Mouse (Mus musculus) liver, embryonic 14.5 days (tissue): ENCODE data around the gene Necab3. TPM values are rescaled to one million over a fixed set of nuclear protein-coding genes. Genes with fewer than 3 reads are reported as not detected.

Experiments used
- ATAC-seq: fragments of 200-750 bp; cut with Nextera tagmentation; 2 replicates; pipeline ENCODE4 v1.8.0; 2017; ENCODE audit warnings: moderate number of reproducible peaks, mild to moderate bottlenecking, moderate library complexity; ENCODE audit not compliant: insufficient read depth
- DNase-seq, 3 experiments: peaks; one replicate each; pipeline ENCODE4 v3.0.0-alpha.2; 2012 to 2013; ENCODE audit warnings: low read depth in 3 of 3, low spot score in 3 of 3
- H3K27ac ChIP-seq: fragments of 300-500 bp; sonication (generic); 2 replicates; pipeline ENCODE4 v1.5.1; 2014; ENCODE audit warnings: moderate library complexity, mild to moderate bottlenecking, control low read depth, inconsistent platforms
- H3K27me3 ChIP-seq: fragments of 300-500 bp; sonication (generic); 2 replicates; pipeline ENCODE4 v1.6.1; 2014; ENCODE audit warnings: mild to moderate bottlenecking, low read length, moderate library complexity; ENCODE audit not compliant: control insufficient read depth, insufficient read depth
- H3K36me3 ChIP-seq: fragments of 300-500 bp; sonication (generic); replicated peaks from 2 replicates; pipeline ENCODE4 v1.6.1; 2014; ENCODE audit warnings: low read depth; ENCODE audit not compliant: control insufficient read depth, insufficient read depth
- H3K4me1 ChIP-seq, 2 experiments: fragments of 200-500 bp in 1 of 2; fragments of 300-500 bp in 1 of 2; sonication (generic) in 1 of 2; replicated peaks; 2 replicates each; pipeline ENCODE4 v1.6.1; 2012 to 2014; ENCODE audit warnings: antibody characterized with exemption in 1 of 2, inconsistent platforms in 1 of 2, low read length in 1 of 2; ENCODE audit not compliant: control insufficient read depth in 2 of 2, insufficient read depth in 2 of 2
- H3K4me2 ChIP-seq: fragments of 300-500 bp; sonication (generic); 2 replicates; pipeline ENCODE4 v1.6.1; 2014; ENCODE audit warnings: low read depth, mild to moderate bottlenecking, control low read depth, moderate library complexity
- H3K4me3 ChIP-seq, 2 experiments: fragments of 200-500 bp in 1 of 2; fragments of 300-500 bp in 1 of 2; sonication (generic) in 1 of 2; 2 replicates each; pipeline ENCODE4 v1.5.1; 2012 to 2014; ENCODE audit warnings: low read depth in 2 of 2, low read length in 2 of 2, mild to moderate bottlenecking in 2 of 2, control low read depth in 1 of 2, inconsistent platforms in 1 of 2, moderate library complexity in 1 of 2; ENCODE audit not compliant: insufficient read depth in 1 of 2
- H3K9ac ChIP-seq: fragments of 300-500 bp; sonication (generic); replicated peaks from 2 replicates; pipeline ENCODE4 v1.6.1; 2014; ENCODE audit warnings: mild to moderate bottlenecking, control low read depth, moderate library complexity
- H3K9me3 ChIP-seq: fragments of 300-500 bp; sonication (generic); 2 replicates; pipeline ENCODE4 v1.6.1; 2016; ENCODE audit warnings: low read length, mixed read lengths; ENCODE audit not compliant: control insufficient read depth
- CTCF ChIP-seq: IDR thresholded peaks from 2 replicates; pipeline ENCODE4 v1.5.1; 2016; ENCODE audit warnings: antibody characterized with exemption, low read depth, control low read depth
- EP300 ChIP-seq: IDR thresholded peaks from 2 replicates; pipeline ENCODE4 v1.6.1; 2016; ENCODE audit warnings: antibody characterized with exemption, low read depth
- WGBS: fragments of 180-500 bp; shearing (Covaris S2); extraction: QIAGEN DNeasy Blood & Tissue Kit; methylation state at CpG from one replicate; pipeline ENCODE4 v1.1.7; 2014; ENCODE audit not compliant: insufficient replicate concordance; 5-methylcytosine and 5-hydroxymethylcytosine counted together
- polyA plus RNA-seq, 2 experiments: library from polyadenylated mRNA; depleted of rRNA in 1 of 2; stranded (reverse) in 1 of 2; unstranded in 1 of 2; fragments of >200 nt; fragmentation: Nextera tagmentation in 1 of 2; extraction: Ambion mirVana in 1 of 2; gene quantifications; 2 replicates each; pipeline versions ENCODE4 v1.2.1 to v1.2.3; 2012 to 2014

Necab3 gene
- polyA plus RNA-seq, 2 experiments = 0.80 to 0.96 TPM

DNA sequence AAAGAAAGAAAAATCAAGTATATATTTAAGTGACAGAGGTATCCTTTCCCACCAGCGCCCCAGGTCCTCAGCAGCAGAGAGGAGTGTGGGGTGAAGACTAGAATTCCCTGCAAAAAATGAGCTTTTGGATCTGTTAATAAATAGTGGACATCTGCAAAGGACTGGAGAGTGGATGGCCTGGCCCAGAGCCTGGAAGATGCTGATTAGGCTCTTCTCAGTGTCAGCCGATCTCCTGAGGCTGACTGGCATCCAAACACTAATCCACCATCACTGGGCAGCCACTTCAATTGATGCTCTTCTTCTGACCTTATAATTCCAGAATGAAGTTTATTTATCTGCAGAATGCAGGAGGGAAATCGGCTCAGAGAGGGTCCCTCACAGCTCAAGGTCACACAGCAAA lies 14.3 kb upstream of the Necab3 start:
- no peak overlapping the region for H3K4me2 ChIP-seq
- no peak overlapping the region for H3K9ac ChIP-seq
- 66% methylated on average over 3 of the region's 3 CpGs for WGBS
- ATAC-seq = no peak
- TF ChIP-seq CTCF = no peak
- TF ChIP-seq EP300 = no peak
- H3K36me3 ChIP-seq = no peaks in the 10 kb centered on the region
- H3K27ac ChIP-seq = no peak overlapping the region
- no peaks in the 10 kb centered on the region for H3K27me3 ChIP-seq
- H3K4me3 ChIP-seq = no peak overlapping the region
- DNase-seq = no peak
- H3K4me1 ChIP-seq = peaks cover 16 to 22% of the 10 kb centered on the region in 2 experiments
- H3K9me3 ChIP-seq = no peaks in the 10 kb centered on the region

DNA sequence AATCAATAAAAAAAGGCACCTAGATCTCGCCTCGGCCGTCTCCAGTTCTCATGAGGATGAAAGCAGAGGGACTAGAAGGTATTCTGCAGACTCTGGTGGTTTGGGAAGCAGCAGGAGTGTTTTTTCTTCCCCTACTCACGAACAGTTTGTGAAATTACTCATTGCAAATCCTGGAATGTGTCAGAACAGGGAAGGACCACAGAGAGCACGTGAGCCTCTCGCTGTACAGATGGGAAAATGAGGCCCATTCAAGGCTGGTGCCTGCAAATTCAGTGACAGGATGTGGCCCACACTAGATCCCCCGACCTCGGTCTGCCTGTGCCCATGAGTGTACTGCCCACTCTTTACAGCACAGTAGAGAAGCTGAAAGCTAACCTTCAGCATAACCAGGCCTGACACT lies 13.3 kb upstream of the Necab3 start:
- H3K9ac ChIP-seq = no peak overlapping the region
- no peaks in the 10 kb centered on the region for H3K27me3 ChIP-seq
- H3K4me1 ChIP-seq = peaks cover 19 to 28% of the 10 kb centered on the region in 2 experiments
- H3K36me3 ChIP-seq = no peaks in the 10 kb centered on the region
- H3K4me3 ChIP-seq = no peak overlapping the region
- 62% methylated on average over 8 of the region's 8 CpGs for WGBS
- ATAC-seq (no peak), DNase-seq (no peak)
- H3K4me2 ChIP-seq = no peak overlapping the region
- H3K9me3 ChIP-seq = no peaks in the 10 kb centered on the region
- TF ChIP-seq CTCF (no peak), EP300 (no peak)
- H3K27ac ChIP-seq = no peak overlapping the region

DNA sequence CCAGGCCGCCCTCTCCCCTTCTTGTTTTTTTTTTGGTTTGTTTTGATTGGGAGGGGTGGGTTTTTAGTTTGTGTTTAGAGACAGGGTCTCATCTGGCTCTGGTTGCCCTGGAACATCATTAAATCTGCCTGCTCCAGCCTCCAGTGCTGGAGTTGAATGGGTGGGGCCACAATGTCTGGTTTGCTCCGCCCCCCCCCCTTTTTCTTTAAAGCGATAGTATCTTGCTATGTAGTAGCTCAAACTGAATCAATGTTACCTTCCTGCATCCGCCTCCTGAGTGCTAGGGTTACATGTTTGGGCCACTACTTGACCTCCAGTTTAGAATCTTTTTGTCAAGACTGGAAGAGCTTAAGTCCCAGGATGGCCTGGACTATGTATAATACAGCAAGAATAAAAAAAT lies 12.6 kb upstream of the Necab3 start:
- no peaks in the 10 kb centered on the region for H3K27me3 ChIP-seq
- WGBS = 52% methylated on average over 4 of the region's 4 CpGs
- no peaks in the 10 kb centered on the region for H3K36me3 ChIP-seq
- no peak overlapping the region for H3K9ac ChIP-seq
- no peak for ATAC-seq
- no peak for DNase-seq
- no peak for TF ChIP-seq EP300
- TF ChIP-seq CTCF = no peak
- H3K27ac ChIP-seq = no peak overlapping the region
- peaks cover 19 to 32% of the 10 kb centered on the region in 2 experiments for H3K4me1 ChIP-seq
- H3K4me2 ChIP-seq = no peak overlapping the region
- H3K4me3 ChIP-seq = no peak overlapping the region
- H3K9me3 ChIP-seq = no peaks in the 10 kb centered on the region

DNA sequence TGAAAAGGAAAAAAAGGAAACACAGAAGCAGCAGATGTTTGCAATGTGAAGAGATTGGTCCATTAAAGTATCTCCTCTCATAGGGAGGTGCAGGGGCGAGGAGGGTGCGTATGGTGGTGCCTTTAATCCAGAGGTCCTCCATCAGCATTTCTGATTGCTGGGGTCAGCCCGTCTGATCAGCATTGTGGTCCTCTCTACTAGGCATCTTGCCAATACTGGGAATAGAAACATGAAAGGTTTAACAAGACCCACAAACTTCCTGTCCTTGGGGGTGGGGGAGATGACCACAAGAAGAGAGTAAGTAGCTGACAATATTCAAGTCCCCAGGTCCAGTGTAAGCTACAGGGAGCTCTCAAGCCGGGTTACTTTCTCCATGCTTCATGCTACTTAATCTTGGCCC lies 12.0 kb upstream of the Necab3 start:
- Histone ChIP-seq H3K36me3 (no peaks in the 10 kb centered on the region), H3K9ac (no peak overlapping the region), H3K4me3 (no peak overlapping the region), H3K27me3 (no peaks in the 10 kb centered on the region), H3K27ac (no peak overlapping the region), H3K4me2 (peak overlapping the region; percentile 94), H3K4me1 (peaks cover 19 to 32% of the 10 kb centered on the region in 2 experiments), H3K9me3 (no peaks in the 10 kb centered on the region)
- TF ChIP-seq EP300 (no peak), CTCF (no peak)
- ATAC-seq = no peak
- WGBS = 26% methylated on average over 4 of the region's 4 CpGs
- DNase-seq = no peak

DNA sequence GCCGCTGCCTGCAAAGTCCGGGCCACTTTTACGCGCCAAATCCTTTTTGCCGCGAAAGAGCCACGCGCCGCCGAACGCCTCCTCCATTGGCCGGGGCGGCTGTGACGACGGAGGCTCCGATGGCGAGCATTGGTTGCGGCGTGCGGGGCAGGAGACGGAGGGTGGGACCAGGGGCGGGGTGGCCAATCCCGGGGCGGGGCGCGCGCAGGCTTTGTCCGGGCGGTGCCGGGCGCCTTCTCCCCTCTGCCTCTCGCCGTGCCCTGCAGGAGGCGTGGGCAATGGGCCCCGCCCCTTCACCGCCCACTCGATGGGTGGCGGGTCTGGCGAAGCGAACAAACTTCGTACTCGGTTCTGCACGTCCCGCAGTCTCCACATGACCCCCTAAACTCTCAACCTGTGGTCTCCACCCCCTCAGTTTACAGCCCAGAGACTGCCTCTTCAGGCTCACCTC lies 11.2 kb upstream of the Necab3 start, which contains the start of gene E2f1:
Gene E2f1, minus strand, starts transcription at position 57 of the 451 bp plus-strand sequence.
- Histone ChIP-seq H3K4me1 (peaks cover 19 to 35% of the 10 kb centered on the region in 2 experiments), H3K27me3 (no peaks in the 10 kb centered on the region), H3K4me3 (peak within 1 kb of the TSS; percentile 65 to 97), H3K4me2 (peak within 1 kb of the TSS; percentile 94), H3K9ac (peak within 1 kb of the TSS; percentile 74), H3K27ac (peak within 1 kb of the TSS; percentile 54), H3K36me3 (no peaks in the 10 kb centered on the region), H3K9me3 (no peaks in the 10 kb centered on the region)
- peak; percentile 94 for ATAC-seq
- DNase-seq = peak; percentile 92 to 93 (median 92)
- TF ChIP-seq EP300 = peak; percentile 24; the same call in 1 of the 2 replicates
- TF ChIP-seq CTCF = 0 out of 2 replicates have a peak, but pooled peaks have one; percentile 24
- under 1% methylated on average over 44 of the region's 44 CpGs for WGBS
